Mouse (Mus musculus): ENCODE data around the gene Polr2f. TPM values are rescaled to one million over a fixed set of nuclear protein-coding genes. Genes with fewer than 3 reads are reported as not detected.

Polr2f gene
- polyA plus RNA-seq (2015; fragmentation: Nextera tagmentation; extraction: Ambion mirVana), result 256 and 266 TPM in 2 replicates

GRCm38 (mm10) chr15:79140866-79141565, at the start of gene Polr2f, which contains the start of gene 1700088E04Rik:
Gene Polr2f (plus strand): TSS chr15:79141009.
Gene 1700088E04Rik (minus strand): TSS chr15:79141253.
- H3K27ac ChIP-seq (ENCODE audit: low read depth, low read length), result no peak within 1 kb of the TSS; the same call in 1 of the 2 replicates
- peak; percentile 74 for ATAC-seq
- H3K4me3 ChIP-seq (ENCODE audit: low read depth, low read length), result peak within 1 kb of the TSS; percentile 77
- H3K9me3 ChIP-seq (ENCODE audit: control insufficient read depth), result no peaks in the 10 kb centered on the region
- TF ChIP-seq CTCF (IDR thresholded peaks at IDR 0.05; ENCODE audit: low read depth), result no peak
- 0 out of 2 replicates have a peak, but pooled peaks cover 3% of the 10 kb centered on the region for H3K4me1 ChIP-seq (replicated peaks; ENCODE audit: control insufficient read depth, insufficient read depth, low read length)
- WGBS, result under 1% methylated on average over 57 of the region's 57 CpGs
- no peaks in the 10 kb centered on the region for H3K27me3 ChIP-seq (replicated peaks; ENCODE audit: control insufficient read depth, insufficient read depth, low read length)
- peak within 1 kb of the TSS; percentile 61 for H3K9ac ChIP-seq (ENCODE audit: low read depth, low read length)
- H3K36me3 ChIP-seq (ENCODE audit: control insufficient read depth, insufficient read depth), result peaks cover 16% of the 10 kb centered on the region
- peak within 1 kb of the TSS; percentile 84 for H3K4me2 ChIP-seq (replicated peaks; ENCODE audit: low read depth)

GRCm38 (mm10) chr15:79092284-79092683, 48.5 kb upstream of the Polr2f start:
- WGBS, result 71% methylated on average over 6 of the region's 6 CpGs
- Histone ChIP-seq H3K4me3 (ENCODE audit: low read depth, low read length) (no peak overlapping the region), H3K27ac (ENCODE audit: low read depth, low read length) (no peak overlapping the region), H3K9me3 (ENCODE audit: control insufficient read depth) (no peaks in the 10 kb centered on the region), H3K9ac (ENCODE audit: low read depth, low read length) (no peak overlapping the region), H3K27me3 (replicated peaks; ENCODE audit: control insufficient read depth, insufficient read depth, low read length) (no peaks in the 10 kb centered on the region), H3K4me2 (replicated peaks; ENCODE audit: low read depth) (no peak overlapping the region), H3K36me3 (ENCODE audit: control insufficient read depth, insufficient read depth) (peaks cover 70% of the 10 kb centered on the region), H3K4me1 (replicated peaks; ENCODE audit: control insufficient read depth, insufficient read depth, low read length) (0 out of 2 replicates have a peak, but pooled peaks cover 3% of the 10 kb centered on the region)
- no peak for ATAC-seq
- TF ChIP-seq CTCF (IDR thresholded peaks at IDR 0.05; ENCODE audit: low read depth), result no peak

GRCm38 (mm10) chr15:79093083-79093839, 47.5 kb upstream of the Polr2f start:
- H3K36me3 ChIP-seq (ENCODE audit: control insufficient read depth, insufficient read depth), result peaks cover 64% of the 10 kb centered on the region

GRCm38 (mm10) chr15:79095483-79095882, 45.3 kb upstream of the Polr2f start:
- H3K4me1 ChIP-seq (replicated peaks; ENCODE audit: control insufficient read depth, insufficient read depth, low read length), result peaks cover 3% of the 10 kb centered on the region; the same call in 1 of the 2 replicates
- WGBS, result 87% methylated on average over 5 of the region's 5 CpGs
- no peak overlapping the region for H3K4me2 ChIP-seq (replicated peaks; ENCODE audit: low read depth)
- H3K9ac ChIP-seq (ENCODE audit: low read depth, low read length), result no peak overlapping the region
- no peak overlapping the region for H3K4me3 ChIP-seq (ENCODE audit: low read depth, low read length)
- H3K9me3 ChIP-seq (ENCODE audit: control insufficient read depth), result no peaks in the 10 kb centered on the region
- H3K27me3 ChIP-seq (replicated peaks; ENCODE audit: control insufficient read depth, insufficient read depth, low read length), result no peaks in the 10 kb centered on the region
- TF ChIP-seq CTCF (IDR thresholded peaks at IDR 0.05; ENCODE audit: low read depth), result no peak
- H3K27ac ChIP-seq (ENCODE audit: low read depth, low read length), result no peak overlapping the region
- peaks cover 42% of the 10 kb centered on the region for H3K36me3 ChIP-seq (ENCODE audit: control insufficient read depth, insufficient read depth)
- ATAC-seq, result no peak

More at GRCm38 (mm10) chr15:79093083-79093839, 47.5 kb upstream of the Polr2f start:
- H3K9me3 ChIP-seq (ENCODE audit: control insufficient read depth), result no peaks in the 10 kb centered on the region
- 0 out of 2 replicates have a peak overlapping the region, but pooled peaks have one; percentile 8 for H3K27ac ChIP-seq (ENCODE audit: low read depth, low read length)
- WGBS, result 55% methylated on average over 7 of the region's 7 CpGs
- peaks cover 3% of the 10 kb centered on the region; the same call in 1 of the 2 replicates for H3K4me1 ChIP-seq (replicated peaks; ENCODE audit: control insufficient read depth, insufficient read depth, low read length)
- TF ChIP-seq CTCF (IDR thresholded peaks at IDR 0.05; ENCODE audit: low read depth), result peak; percentile 80
- H3K4me3 ChIP-seq (ENCODE audit: low read depth, low read length), result no peak overlapping the region
- no peaks in the 10 kb centered on the region for H3K27me3 ChIP-seq (replicated peaks; ENCODE audit: control insufficient read depth, insufficient read depth, low read length)
- H3K9ac ChIP-seq (ENCODE audit: low read depth, low read length), result no peak overlapping the region
- no peak for ATAC-seq
- no peak overlapping the region for H3K4me2 ChIP-seq (replicated peaks; ENCODE audit: low read depth)

- no peaks in the 10 kb centered on the region for H3K9me3 ChIP-seq (ENCODE audit: control insufficient read depth)
- H3K4me2 ChIP-seq (replicated peaks; ENCODE audit: low read depth), result no peak overlapping the region
- H3K4me1 ChIP-seq (replicated peaks; ENCODE audit: control insufficient read depth, insufficient read depth, low read length), result peaks cover 3% of the 10 kb centered on the region; the same call in 1 of the 2 replicates
- no peak for TF ChIP-seq CTCF (IDR thresholded peaks at IDR 0.05; ENCODE audit: low read depth)
- H3K4me3 ChIP-seq (ENCODE audit: low read depth, low read length), result no peak overlapping the region
- H3K9ac ChIP-seq (ENCODE audit: low read depth, low read length), result no peak overlapping the region
- H3K36me3 ChIP-seq (ENCODE audit: control insufficient read depth, insufficient read depth), result peaks cover 31% of the 10 kb centered on the region
- no peaks in the 10 kb centered on the region for H3K27me3 ChIP-seq (replicated peaks; ENCODE audit: control insufficient read depth, insufficient read depth, low read length)
- no peak for ATAC-seq
- no peak overlapping the region for H3K27ac ChIP-seq (ENCODE audit: low read depth, low read length)
- WGBS, result 71% methylated on average over 3 of the region's 3 CpGs
These were observed 44.3 kb upstream of the Polr2f start for GRCm38 (mm10) chr15:79096556-79096955.

- Histone ChIP-seq H3K9ac (ENCODE audit: low read depth, low read length) (no peak overlapping the region), H3K9me3 (ENCODE audit: control insufficient read depth) (no peaks in the 10 kb centered on the region), H3K4me2 (replicated peaks; ENCODE audit: low read depth) (no peak overlapping the region), H3K4me1 (replicated peaks; ENCODE audit: control insufficient read depth, insufficient read depth, low read length) (peaks cover 3% of the 10 kb centered on the region; the same call in 1 of the 2 replicates), H3K27ac (ENCODE audit: low read depth, low read length) (0 out of 2 replicates have a peak overlapping the region, but pooled peaks have one; percentile 3), H3K36me3 (ENCODE audit: control insufficient read depth, insufficient read depth) (peaks cover 26% of the 10 kb centered on the region), H3K4me3 (ENCODE audit: low read depth, low read length) (no peak overlapping the region), H3K27me3 (replicated peaks; ENCODE audit: control insufficient read depth, insufficient read depth, low read length) (no peaks in the 10 kb centered on the region)
- no peak for ATAC-seq
- TF ChIP-seq CTCF (IDR thresholded peaks at IDR 0.05; ENCODE audit: low read depth), result no peak
- 25% methylated on average over 2 of the region's 2 CpGs for WGBS
These were observed 43.7 kb upstream of the Polr2f start for GRCm38 (mm10) chr15:79097135-79097534.

Measured in intestine, postnatal 0 days (tissue).